Mouse (Mus musculus): ENCODE measurements at regions not wholly inside any gene's neighbourhood (a gene's known extent, or its start where the extent isn't known, plus 50 kb on each side); places are given as distances from the start of the nearest gene placed in this dataset.
A peak's percentile ranks its signal among the peaks of the same experiment; 100 is the strongest.

- ATAC-seq (ENCODE audit: poor library complexity, severe bottlenecking), result no peak
These were observed 225.4 kb upstream of the Galnt5 start for GRCm38 (mm10) chr2:57772315-57772714.

DNA sequence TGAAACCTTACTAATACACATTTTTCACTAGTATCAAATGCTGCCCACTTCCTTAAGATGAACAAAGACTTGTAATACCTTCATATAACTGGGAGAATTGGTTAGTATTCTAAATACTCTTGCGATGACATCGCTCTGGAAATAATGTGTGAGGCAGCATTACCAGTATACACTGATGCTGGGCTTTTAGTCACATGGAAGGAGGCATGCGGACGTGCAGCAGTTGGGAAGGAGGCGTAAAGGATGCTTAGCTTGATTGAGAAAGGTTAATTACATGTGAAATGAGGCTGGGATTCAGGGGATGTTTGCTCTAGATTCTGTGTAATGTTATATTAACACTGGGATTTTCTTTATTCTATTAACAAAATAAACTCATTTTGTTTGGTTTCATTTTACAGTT, 221.5 kb upstream of the Galnt5 start:
- no peak for ATAC-seq (ENCODE audit: poor library complexity, severe bottlenecking)

- ATAC-seq (ENCODE audit: poor library complexity, severe bottlenecking), result no peak
These were observed 216.8 kb upstream of the Galnt5 start for GRCm38 (mm10) chr2:57780836-57781235.

- ATAC-seq (ENCODE audit: poor library complexity, severe bottlenecking), result no peak
These were observed 204.0 kb upstream of the Galnt5 start for GRCm38 (mm10) chr2:57793519-57794296.

DNA sequence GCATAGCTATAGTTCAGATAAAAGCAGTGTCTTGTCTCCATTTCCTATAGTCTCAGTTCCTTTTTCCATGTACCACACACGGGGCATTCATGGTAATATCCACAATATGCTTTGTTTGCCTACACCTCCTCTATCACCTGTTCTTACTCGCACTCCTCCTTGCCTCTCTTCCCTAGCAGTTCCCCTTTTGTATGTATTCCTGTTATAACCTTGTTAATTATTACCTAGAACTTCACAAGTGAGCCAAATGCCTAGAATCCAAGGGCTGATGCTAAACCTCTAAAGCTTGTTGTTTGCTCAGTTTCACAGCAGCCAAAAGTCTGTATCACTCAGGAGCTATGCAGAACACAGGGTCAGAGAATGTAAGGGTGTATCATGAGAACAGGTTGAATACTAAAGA, 198.4 kb upstream of the Galnt5 start:
- no peak for ATAC-seq (ENCODE audit: poor library complexity, severe bottlenecking)

- no peak for ATAC-seq (ENCODE audit: poor library complexity, severe bottlenecking)
These were observed 189.8 kb upstream of the Galnt5 start for GRCm38 (mm10) chr2:57807911-57808310.

DNA sequence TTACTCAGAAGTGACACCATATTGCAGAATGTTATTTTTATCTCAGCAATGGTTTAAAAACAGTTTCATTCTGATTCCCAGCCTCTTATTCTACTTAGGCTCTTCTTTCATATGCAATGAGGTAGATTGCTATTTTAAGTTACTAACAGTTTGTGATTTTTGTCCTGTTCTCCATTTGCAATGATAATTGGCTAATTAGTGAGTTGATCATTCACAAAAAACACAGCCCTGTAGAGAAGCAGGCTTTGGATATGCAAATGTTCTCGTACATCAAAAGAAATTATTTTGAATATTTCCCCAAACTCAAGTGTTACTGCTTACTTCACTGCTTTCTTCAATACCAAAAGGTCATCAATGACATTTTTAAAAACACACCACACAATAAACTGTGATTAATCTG, 184.7 kb upstream of the Galnt5 start:
- no peak for ATAC-seq (ENCODE audit: poor library complexity, severe bottlenecking)

GRCm38 (mm10) chr2:57820343-57820742, 177.3 kb upstream of the Galnt5 start:
- no peak for ATAC-seq (ENCODE audit: poor library complexity, severe bottlenecking)

- no peak for ATAC-seq (ENCODE audit: poor library complexity, severe bottlenecking)
These were observed 176.8 kb upstream of the Galnt5 start for GRCm38 (mm10) chr2:57820923-57821322.

DNA sequence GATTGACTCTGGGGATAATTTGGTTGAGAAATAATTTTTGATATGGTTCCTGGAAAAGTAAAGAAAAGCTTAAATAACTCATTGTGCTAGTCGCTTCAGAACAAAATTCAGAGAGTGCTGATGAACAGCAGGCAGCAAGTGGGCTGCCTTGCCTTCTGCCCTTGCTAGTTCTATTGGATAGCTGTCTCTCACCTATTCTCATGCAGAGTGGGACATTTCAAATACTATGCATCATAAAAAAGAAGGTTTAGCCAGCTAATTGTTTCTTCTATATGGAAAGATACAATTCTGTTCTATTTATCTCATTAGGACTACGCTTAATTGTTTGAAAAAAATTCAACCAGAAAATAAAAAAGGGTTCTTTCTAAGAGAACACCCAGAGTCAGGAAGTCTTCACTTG, 169.4 kb upstream of the Galnt5 start:
- no peak for ATAC-seq (ENCODE audit: poor library complexity, severe bottlenecking)

- ATAC-seq (ENCODE audit: poor library complexity, severe bottlenecking), result no peak
These were observed 164.9 kb upstream of the Galnt5 start for GRCm38 (mm10) chr2:57832565-57833355.

DNA sequence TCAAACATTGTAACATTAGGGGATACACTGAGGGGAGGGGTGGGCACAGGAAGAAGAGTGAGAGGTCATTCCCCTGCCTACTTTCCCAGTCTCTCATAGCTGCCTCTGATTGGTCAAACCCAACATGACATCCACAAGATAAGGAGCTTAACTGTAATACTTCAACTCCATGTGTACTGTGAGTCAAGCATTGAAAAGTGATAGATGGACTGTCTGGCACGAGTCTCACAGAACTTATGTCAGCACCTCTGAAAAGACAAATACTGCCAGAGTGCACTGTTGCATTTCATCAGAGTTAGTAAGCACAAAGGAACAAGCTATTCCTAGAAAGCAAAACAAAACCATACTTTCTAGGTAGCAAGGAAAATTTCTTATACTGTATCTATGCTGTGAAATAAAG, 152.5 kb upstream of the Galnt5 start:
- ATAC-seq (ENCODE audit: poor library complexity, severe bottlenecking), result no peak

DNA sequence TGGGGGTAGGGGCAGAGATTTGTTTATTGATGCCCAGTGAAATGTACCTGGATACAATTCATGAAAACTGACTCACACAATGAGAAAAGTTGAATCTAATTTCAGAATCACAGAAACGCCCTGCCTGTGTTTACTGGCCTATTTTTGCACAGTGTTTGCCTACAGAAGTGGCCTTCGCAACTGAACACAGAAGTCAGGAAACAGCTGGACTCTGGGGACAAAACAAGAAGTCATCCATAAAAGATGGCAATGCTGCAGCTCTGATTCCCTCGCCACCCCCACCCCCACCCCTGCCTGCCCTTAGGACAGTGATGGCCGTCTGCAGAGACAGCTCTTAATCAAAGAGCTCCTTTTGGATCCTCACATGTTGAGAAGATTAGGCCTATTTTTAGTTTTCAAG, 150.0 kb upstream of the Galnt5 start:
- ATAC-seq (ENCODE audit: poor library complexity, severe bottlenecking), result no peak

- ATAC-seq (ENCODE audit: poor library complexity, severe bottlenecking), result no peak
These were observed 148.2 kb upstream of the Galnt5 start for GRCm38 (mm10) chr2:57849338-57850057.

DNA sequence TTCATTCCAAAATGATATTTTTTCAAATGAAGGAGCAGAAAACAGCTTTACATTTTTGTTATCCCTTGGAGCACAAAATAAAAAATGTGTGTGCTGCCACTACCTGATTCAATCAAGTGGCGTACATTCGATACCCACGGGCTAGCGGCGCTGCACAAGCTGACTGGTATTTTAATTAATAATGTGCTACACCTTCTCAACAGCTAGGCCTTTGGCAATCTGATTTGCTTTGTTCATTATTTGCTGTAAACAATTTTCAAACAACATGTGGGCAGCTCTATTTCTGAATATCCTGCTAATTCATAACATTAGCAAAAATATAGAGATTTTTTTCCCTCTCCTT, 147.7 kb upstream of the Galnt5 start:
- no peak for ATAC-seq (ENCODE audit: poor library complexity, severe bottlenecking)

GRCm38 (mm10) chr2:57856524-57857107, 141.1 kb upstream of the Galnt5 start:
- ATAC-seq (ENCODE audit: poor library complexity, severe bottlenecking), result no peak

DNA sequence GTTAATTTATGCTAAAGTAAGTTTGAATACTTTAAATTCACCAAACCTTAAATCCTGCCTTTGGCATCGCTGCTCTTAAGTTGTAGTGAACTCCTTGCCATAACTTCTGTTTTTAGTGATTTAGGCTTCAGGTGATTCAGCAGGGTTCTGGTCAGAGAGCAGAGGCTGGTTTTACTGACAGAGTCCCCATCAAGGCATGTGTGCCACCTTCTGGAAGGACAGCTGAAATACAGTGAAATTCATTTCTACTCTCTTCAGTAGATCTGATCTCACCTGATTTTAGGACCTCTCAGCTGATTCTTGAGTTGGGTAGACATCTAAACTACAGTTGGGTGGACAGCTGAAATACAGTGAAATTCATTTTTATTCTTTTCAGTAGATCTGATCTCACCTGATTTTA, 132.4 kb upstream of the Galnt5 start:
- no peak for ATAC-seq (ENCODE audit: poor library complexity, severe bottlenecking)

DNA sequence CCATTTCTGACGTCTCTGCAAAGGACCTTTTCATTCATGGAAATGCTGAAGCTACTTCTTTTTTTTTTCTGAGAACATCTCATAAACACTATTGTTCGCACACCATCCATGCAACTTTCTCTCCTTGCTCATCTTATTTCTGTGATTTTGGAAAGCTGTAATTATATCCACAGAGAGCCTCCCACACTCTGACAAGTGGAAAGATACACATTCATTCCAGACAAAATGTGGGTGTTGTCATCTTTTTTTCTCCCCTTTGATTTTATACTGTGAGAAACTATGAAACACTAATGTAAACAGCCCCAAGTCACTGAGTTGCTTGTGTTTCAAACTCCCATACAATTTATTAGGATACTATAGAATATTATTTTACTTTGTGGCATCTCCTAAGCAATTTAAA, 129.6 kb upstream of the Galnt5 start:
- ATAC-seq (ENCODE audit: poor library complexity, severe bottlenecking), result no peak

DNA sequence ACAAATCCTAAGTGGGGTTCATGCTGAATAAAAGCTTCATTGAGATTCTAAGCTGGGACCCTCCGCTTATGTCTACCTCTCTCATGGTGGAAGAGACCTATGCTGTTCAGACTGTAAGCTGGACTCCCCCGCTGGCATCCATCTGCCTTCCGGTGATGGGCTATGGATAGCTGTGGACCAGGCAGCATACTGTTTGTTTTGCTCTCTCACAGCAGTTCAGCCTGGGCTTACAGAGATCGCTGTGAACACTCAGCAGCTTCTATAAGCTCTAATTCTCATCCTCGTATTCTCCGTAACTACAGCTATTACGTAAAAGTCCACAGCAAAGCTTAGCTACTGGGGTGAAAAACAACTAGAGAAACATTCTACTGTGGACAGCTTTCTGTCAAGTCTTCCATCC, 97.5 kb upstream of the Galnt5 start:
- no peak for ATAC-seq (ENCODE audit: poor library complexity, severe bottlenecking)

DNA sequence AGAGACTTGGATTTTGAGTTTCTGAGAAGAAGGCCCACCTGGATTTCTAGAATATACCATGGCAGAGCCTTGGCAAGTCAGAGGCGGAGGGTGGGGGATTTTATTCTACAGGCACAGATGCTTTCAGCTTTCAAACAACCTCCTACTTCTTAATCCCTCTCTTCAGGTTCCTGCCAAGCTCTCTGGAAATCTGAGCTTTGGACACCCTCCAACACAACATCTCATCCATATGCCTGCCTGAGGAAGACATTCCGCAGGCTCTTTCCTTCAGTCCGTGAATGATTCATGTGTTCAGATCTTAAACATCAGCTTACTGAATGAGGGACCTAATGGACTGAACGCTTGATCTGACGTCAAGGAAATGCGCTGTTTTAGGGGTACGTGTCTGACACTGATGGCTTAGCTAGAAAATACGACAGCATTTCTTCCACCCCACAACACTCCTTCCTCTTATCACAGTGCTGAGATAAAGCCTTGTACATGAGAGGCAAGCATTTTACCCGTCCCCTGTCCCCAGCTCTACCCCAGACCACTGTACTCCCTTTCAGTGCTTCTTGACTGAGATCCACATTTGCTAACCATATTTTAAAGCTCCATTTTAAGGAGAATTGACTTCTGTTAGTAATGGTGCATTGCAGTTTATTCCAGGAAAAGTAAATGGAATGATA, 97.0 kb upstream of the Galnt5 start:
- no peak for ATAC-seq (ENCODE audit: poor library complexity, severe bottlenecking)

- peak; percentile 64 for ATAC-seq (ENCODE audit: poor library complexity, severe bottlenecking)
These were observed 92.5 kb upstream of the Galnt5 start for GRCm38 (mm10) chr2:57905184-57905583.
